Mouse (Mus musculus): ENCODE measurements at regions not wholly inside any gene's neighbourhood (a gene's known extent, or its start where the extent isn't known, plus 50 kb on each side); places are given as distances from the start of the nearest gene placed in this dataset.

DNA sequence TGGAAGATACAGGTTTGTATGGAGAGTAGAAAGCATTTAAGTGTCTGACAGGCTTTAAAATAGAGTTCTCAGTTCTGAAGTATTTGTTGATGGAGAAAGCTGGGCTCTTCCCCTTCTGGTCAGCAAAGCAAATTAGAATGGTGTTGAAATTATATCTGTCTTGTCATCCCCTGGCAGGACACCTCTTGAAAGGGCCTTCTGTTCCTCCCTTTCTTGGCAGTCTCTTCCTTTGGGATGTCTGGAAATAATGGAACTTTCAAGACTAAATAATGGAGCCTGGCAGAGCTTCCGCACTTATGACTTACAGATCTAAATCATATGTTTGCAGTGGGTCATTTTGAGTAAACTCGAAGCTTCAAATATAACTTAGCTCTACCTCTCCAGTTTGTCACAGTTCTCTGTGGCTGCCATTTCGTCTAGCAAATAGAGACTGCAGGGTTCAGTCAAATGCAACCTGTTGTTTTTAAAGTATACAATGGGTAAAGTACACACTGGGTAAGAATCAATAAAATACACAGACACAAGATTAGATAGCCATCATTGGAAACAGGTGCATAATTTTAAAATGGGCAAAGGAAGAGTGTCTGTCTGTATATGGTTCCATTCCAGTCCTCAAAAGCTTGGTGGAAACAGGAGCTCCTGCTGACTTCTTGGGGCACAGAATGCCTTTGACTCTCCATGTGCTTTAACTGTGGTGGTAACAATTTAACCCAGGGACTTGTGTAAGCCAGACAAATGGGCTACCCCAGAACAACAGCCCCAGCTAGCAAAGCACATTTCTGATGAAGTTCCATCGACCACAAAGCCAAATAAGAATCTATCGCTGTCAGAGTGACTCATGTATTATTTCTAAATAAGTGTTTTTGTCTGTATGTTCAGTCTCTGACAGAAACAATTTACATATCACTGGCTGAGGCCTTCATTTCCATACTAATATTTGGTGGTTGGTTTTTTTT is 3524.4 kb upstream of the Gm7489 start:
- no peaks in the 10 kb centered on the region for H3K9me3 ChIP-seq
- no peak overlapping the region for H3K4me3 ChIP-seq (replicated peaks)
- ATAC-seq (ENCODE audit: insufficient number of reproducible peaks, insufficient read depth, low FRiP score, low TSS enrichment, low read depth): no peak
- no peaks in the 10 kb centered on the region for H3K4me1 ChIP-seq (replicated peaks)
- H3K4me2 ChIP-seq: no peak overlapping the region
- H3K9ac ChIP-seq (replicated peaks): no peak overlapping the region
- no peak overlapping the region for H3K27ac ChIP-seq
- no peaks in the 10 kb centered on the region for H3K27me3 ChIP-seq
- 90% methylated on average over 5 of the region's 5 CpGs for WGBS
- no peaks in the 10 kb centered on the region for H3K36me3 ChIP-seq

DNA sequence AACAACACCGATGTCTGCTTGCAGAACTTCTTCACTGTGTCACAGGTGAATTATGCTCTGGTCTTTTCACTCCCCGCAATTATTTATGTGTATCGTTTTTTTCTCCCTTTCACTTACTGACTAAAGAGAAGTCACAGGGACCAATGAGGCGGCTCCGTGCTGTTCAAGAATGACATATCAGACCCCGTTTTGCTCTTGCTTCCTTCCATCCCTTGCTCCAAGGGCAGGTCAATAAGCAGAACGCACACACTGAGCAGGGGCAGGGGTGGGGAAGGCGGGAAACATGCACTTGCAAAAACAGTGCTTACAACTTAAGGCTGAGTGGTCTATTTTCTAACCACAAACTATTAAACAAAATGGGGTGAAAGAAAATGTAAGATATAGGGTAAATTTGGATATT is 3523.4 kb upstream of the Gm7489 start:
- Histone ChIP-seq H3K9me3 (no peaks in the 10 kb centered on the region), H3K4me1 (replicated peaks) (no peaks in the 10 kb centered on the region), H3K27me3 (no peaks in the 10 kb centered on the region), H3K4me3 (replicated peaks) (no peak overlapping the region), H3K27ac (no peak overlapping the region), H3K4me2 (no peak overlapping the region), H3K36me3 (no peaks in the 10 kb centered on the region), H3K9ac (replicated peaks) (no peak overlapping the region)
- 89% methylated on average over 8 of the region's 8 CpGs for WGBS
- ATAC-seq (ENCODE audit: insufficient number of reproducible peaks, insufficient read depth, low FRiP score, low TSS enrichment, low read depth): no peak

DNA sequence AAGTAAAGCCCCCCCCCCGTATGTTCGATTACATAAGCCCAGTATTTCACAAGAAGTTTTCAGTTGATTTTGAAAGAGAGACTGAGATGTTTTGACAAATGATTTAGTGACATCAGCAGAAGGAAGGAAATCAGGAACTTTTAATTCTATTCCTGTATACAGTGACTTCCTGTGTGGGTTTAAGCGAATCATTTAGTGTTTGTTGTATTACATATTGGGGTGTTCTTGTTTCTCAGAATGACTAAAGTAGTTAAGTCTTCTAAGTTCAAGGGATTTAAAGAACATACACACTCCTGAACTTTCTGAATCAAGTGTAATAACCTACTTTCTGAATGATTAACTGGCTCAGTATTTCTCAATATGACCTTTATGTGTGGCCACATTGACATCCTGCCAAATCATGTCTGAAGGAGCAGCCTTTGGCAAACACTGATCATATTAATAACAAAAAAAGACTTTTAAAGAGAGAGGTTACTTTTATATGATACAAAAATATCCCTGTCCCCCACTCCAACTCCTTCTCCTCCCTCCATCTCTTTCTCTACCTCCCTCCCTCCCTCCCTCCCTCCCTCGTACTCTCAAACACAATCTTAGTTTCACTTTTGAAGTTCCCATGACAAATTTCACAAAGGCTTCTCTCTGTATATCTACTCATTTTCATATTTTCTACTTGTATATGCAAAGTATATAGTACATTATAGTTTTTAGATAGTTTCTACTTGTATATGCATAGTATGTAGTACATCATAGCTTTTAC is 3522.8 kb upstream of the Gm7489 start:
- WGBS: 86% methylated on average over 4 of the region's 4 CpGs
- Histone ChIP-seq H3K36me3 (no peaks in the 10 kb centered on the region), H3K9ac (replicated peaks) (no peak overlapping the region), H3K9me3 (no peaks in the 10 kb centered on the region), H3K27me3 (no peaks in the 10 kb centered on the region), H3K4me3 (replicated peaks) (no peak overlapping the region), H3K4me1 (replicated peaks) (no peaks in the 10 kb centered on the region), H3K27ac (no peak overlapping the region), H3K4me2 (no peak overlapping the region)
- ATAC-seq (ENCODE audit: insufficient number of reproducible peaks, insufficient read depth, low FRiP score, low TSS enrichment, low read depth): no peak

DNA sequence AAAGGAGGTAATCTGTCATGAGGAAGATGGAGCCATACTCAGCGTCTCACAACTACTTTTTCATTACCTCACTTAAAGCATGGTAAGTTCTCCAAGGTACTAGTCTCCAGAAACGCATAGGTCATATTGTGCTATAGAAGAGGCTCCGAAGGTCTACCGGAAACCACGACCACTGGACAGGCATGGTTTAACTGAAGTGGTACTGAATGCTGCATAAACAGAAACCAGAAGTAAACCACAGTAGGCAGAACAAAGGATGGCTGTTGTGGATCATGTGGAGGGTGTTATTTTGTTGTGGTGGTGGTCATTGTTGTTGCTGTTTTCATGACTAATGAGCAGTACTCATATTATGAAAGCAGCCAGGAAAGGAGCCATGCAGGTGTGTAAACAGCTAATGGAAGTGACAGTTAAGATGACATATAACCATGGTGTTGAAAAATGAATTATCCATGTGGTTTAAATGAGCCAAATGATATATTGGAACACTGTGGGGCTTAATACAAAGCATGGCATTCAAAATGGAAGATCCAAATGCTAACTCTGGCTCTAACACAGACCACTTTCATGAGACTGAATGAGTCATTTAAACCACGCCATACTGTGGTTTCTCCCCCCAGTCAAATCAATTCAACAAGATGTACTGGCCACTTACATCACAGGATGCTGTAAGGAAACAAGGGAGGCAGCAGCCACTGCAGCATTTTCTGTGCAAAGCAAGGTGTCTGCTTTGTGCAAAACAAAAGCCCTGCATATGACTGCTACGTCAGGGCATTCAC is 3484.5 kb upstream of the Gm7489 start:
- Histone ChIP-seq H3K4me2 (no peak overlapping the region), H3K4me3 (replicated peaks) (no peak overlapping the region), H3K27me3 (no peaks in the 10 kb centered on the region), H3K27ac (no peak overlapping the region), H3K36me3 (no peaks in the 10 kb centered on the region), H3K9ac (replicated peaks) (no peak overlapping the region), H3K4me1 (replicated peaks) (no peaks in the 10 kb centered on the region), H3K9me3 (no peaks in the 10 kb centered on the region)
- 92% methylated on average over 7 of the region's 7 CpGs for WGBS
- no peak for ATAC-seq (ENCODE audit: insufficient number of reproducible peaks, insufficient read depth, low FRiP score, low TSS enrichment, low read depth)

DNA sequence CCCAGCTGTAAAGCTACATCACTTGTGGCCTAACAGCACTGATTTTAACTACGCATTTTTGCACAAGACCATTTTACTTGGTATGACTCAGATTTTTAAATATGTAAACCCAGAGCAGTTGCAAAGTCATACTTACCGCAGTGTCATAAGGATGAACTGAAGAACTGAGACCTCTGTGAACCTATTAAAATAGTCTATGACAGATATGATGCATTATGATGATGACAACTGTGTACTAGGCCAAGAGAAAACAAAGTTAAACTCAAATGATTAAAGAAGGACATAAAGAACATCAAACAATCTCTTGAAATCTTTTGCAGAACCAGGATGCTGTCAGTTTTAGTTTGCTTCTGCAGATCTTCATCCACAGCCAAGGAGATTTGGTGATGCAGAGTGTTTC is 3483.3 kb upstream of the Gm7489 start:
- Histone ChIP-seq H3K4me3 (replicated peaks) (no peak overlapping the region), H3K4me2 (no peak overlapping the region), H3K27me3 (no peaks in the 10 kb centered on the region), H3K27ac (no peak overlapping the region), H3K4me1 (replicated peaks) (no peaks in the 10 kb centered on the region), H3K9me3 (no peaks in the 10 kb centered on the region), H3K9ac (replicated peaks) (no peak overlapping the region), H3K36me3 (no peaks in the 10 kb centered on the region)
- ATAC-seq (ENCODE audit: insufficient number of reproducible peaks, insufficient read depth, low FRiP score, low TSS enrichment, low read depth): no peak
- WGBS: 96% methylated on average over 2 of the region's 2 CpGs

DNA sequence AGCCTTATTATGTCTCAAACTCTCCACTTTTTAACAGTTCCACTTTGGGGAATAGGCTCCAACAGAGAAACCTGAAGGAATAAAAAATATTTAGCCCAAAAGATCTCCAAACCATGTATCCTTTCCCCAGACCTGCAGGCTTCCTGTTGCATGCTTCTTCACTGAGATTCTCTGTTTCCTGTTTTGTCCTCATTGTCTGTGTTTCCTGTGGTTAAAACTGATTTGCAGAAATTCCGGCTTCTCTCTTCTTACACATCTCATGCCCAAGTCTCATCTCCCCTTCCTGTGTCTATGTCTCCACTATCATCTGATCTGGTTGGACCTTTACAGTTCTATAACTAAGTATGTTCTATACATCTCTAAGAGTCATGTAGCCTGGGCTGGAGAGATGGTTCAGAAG is 3482.2 kb upstream of the Gm7489 start:
- Histone ChIP-seq H3K27ac (no peak overlapping the region), H3K4me2 (no peak overlapping the region), H3K36me3 (no peaks in the 10 kb centered on the region), H3K27me3 (no peaks in the 10 kb centered on the region), H3K4me1 (replicated peaks) (no peaks in the 10 kb centered on the region), H3K9ac (replicated peaks) (no peak overlapping the region), H3K9me3 (no peaks in the 10 kb centered on the region), H3K4me3 (replicated peaks) (no peak overlapping the region)
- 76% methylated on average over 1 of the region's 1 CpGs for WGBS
- ATAC-seq (ENCODE audit: insufficient number of reproducible peaks, insufficient read depth, low FRiP score, low TSS enrichment, low read depth): no peak

DNA sequence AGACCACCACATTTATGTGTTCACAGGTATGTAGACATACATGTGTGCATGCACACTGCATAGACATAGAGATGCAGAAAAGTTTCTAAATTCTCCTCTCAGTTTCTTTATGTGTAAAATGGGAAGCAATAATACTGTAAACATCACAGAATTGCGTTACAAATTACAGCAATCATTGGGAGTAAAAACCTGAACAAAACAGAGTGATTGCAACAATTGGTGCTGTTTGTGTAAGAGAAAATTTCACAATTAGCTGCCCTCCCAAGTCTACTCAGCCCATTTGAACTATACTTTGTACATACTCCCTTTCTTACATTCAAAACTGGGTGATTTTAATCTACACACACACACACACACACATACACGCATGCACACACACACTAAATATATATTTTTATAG is 3480.8 kb upstream of the Gm7489 start:
- WGBS: 87% methylated on average over 2 of the region's 2 CpGs

DNA sequence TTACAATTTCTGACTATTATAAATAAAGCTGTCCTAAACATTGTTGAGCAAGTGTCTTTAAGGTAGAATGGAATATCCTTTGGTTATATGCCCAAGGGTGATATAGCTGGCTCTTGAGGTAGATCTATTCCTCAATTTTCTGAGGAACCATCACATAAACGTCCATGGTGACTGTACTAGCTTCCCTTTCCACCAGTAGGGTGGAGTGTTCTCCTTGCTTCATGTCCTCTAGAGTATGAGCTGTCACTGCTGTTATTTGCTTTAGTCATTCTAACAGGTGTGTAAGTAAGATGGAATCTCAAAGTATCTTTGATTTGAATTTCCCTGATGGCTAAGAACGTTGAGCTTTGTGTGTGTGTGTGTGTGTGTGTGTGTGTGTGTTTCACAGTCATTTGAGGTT is 3475.7 kb upstream of the Gm7489 start:
- H3K27ac ChIP-seq: no peak overlapping the region
- no peaks in the 10 kb centered on the region for H3K27me3 ChIP-seq
- no peak overlapping the region for H3K4me3 ChIP-seq (replicated peaks)
- 51% methylated on average over 2 of the region's 2 CpGs for WGBS
- no peaks in the 10 kb centered on the region for H3K36me3 ChIP-seq
- no peak overlapping the region for H3K9ac ChIP-seq (replicated peaks)
- peaks cover 9% of the 10 kb centered on the region for H3K9me3 ChIP-seq
- no peak overlapping the region for H3K4me2 ChIP-seq
- ATAC-seq (ENCODE audit: insufficient number of reproducible peaks, insufficient read depth, low FRiP score, low TSS enrichment, low read depth): no peak
- no peaks in the 10 kb centered on the region for H3K4me1 ChIP-seq (replicated peaks)

More for the DNA sequence above, 3480.8 kb upstream of the Gm7489 start:
- no peaks in the 10 kb centered on the region for H3K9me3 ChIP-seq
- H3K9ac ChIP-seq (replicated peaks): no peak overlapping the region
- no peak overlapping the region for H3K27ac ChIP-seq
- H3K4me2 ChIP-seq: no peak overlapping the region
- H3K4me3 ChIP-seq (replicated peaks): no peak overlapping the region
- H3K4me1 ChIP-seq (replicated peaks): no peaks in the 10 kb centered on the region
- no peaks in the 10 kb centered on the region for H3K36me3 ChIP-seq
- no peak for ATAC-seq (ENCODE audit: insufficient number of reproducible peaks, insufficient read depth, low FRiP score, low TSS enrichment, low read depth)
- no peaks in the 10 kb centered on the region for H3K27me3 ChIP-seq

DNA sequence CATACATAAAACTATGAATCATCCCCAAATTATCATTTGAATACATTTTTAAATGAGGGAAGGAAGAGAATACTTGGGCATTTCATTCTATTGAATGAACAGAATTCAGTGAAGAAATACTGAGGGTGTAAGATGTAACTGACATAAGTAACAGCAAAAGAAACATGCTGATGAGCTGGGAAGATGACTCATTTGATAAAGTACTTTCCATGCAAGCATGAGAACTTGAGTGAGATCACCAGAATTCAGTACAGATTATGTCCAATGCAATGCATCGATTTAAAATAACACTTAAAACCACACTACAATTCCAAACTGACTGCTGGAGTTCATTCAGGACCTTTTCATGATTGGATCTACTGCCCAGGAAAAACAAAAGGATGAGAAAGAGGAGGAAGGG is 3467.1 kb upstream of the Gm7489 start:
- no peak for ATAC-seq (ENCODE audit: insufficient number of reproducible peaks, insufficient read depth, low FRiP score, low TSS enrichment, low read depth)
- 90% methylated on average over 1 of the region's 1 CpGs for WGBS

DNA sequence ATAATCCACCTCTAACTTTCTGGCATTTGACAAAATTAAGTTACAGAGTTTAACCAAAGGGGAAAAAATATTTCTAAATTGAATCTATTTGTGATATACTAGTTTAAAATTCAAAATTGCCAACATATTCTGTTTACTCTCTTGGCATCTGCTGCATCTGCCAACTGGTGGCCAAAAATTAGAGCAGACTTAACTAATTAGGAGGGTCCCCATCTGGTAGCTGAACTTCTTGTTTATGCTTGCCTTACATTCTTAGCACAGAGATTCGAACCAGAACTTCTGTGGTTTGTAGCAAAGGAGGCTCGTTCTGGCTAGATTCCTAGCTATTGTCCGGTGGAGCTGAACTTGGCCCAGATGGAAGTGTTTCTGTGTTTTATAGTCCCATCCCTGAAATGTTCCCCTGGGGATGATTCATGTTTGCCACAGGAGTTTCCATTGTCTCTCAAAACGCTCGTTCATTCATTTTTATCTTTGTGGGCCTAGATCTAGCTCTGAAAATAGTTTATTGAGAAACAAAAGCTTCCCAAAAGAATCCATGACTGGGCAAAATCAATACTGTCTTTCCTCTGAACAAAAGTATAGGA is 3461.5 kb upstream of the Gm7489 start:
- H3K4me3 ChIP-seq (replicated peaks): no peak overlapping the region
- no peak overlapping the region for H3K27ac ChIP-seq
- WGBS: 78% methylated on average over 5 of the region's 5 CpGs
- ATAC-seq (ENCODE audit: insufficient number of reproducible peaks, insufficient read depth, low FRiP score, low TSS enrichment, low read depth): no peak
- H3K36me3 ChIP-seq: no peaks in the 10 kb centered on the region
- H3K4me2 ChIP-seq: no peak overlapping the region
- H3K4me1 ChIP-seq (replicated peaks): no peaks in the 10 kb centered on the region
- no peak overlapping the region for H3K9ac ChIP-seq (replicated peaks)
- H3K9me3 ChIP-seq: no peaks in the 10 kb centered on the region
- no peaks in the 10 kb centered on the region for H3K27me3 ChIP-seq

More for the DNA sequence above, 3467.1 kb upstream of the Gm7489 start:
- H3K27me3 ChIP-seq: no peaks in the 10 kb centered on the region
- H3K4me2 ChIP-seq: no peak overlapping the region
- H3K36me3 ChIP-seq: no peaks in the 10 kb centered on the region
- no peaks in the 10 kb centered on the region for H3K4me1 ChIP-seq (replicated peaks)
- H3K4me3 ChIP-seq (replicated peaks): no peak overlapping the region
- H3K9ac ChIP-seq (replicated peaks): no peak overlapping the region
- H3K27ac ChIP-seq: no peak overlapping the region
- no peaks in the 10 kb centered on the region for H3K9me3 ChIP-seq

DNA sequence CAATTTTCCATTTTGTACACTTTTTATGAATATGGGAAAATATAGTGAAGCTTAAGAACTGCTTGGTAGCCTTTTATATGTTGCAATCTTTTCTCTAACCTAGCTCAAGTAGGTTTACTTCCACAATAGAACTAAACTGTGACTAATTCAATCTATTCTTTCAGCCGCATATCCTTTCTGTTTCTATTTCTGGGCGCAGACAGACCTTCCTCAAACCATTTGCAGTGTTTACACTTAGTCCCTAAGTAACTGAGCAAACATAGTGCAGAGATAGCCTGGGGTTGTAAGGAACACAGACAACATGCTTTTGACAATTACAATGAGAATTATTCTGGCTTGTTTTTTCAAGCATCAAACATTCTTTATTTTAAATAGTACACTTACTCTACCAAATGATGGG is 3435.1 kb upstream of the Gm7489 start:
- 96% methylated on average over 2 of the region's 2 CpGs for WGBS
- H3K36me3 ChIP-seq: no peaks in the 10 kb centered on the region
- H3K27me3 ChIP-seq: no peaks in the 10 kb centered on the region
- ATAC-seq (ENCODE audit: insufficient number of reproducible peaks, insufficient read depth, low FRiP score, low TSS enrichment, low read depth): no peak
- no peaks in the 10 kb centered on the region for H3K4me1 ChIP-seq (replicated peaks)
- H3K9me3 ChIP-seq: no peaks in the 10 kb centered on the region
- no peak overlapping the region for H3K4me2 ChIP-seq
- no peak overlapping the region for H3K4me3 ChIP-seq (replicated peaks)
- no peak overlapping the region for H3K27ac ChIP-seq
- H3K9ac ChIP-seq (replicated peaks): no peak overlapping the region
